Mouse (Mus musculus): ENCODE measurements at regions not wholly inside any gene's neighbourhood (a gene's known extent, or its start where the extent isn't known, plus 50 kb on each side); places are given as distances from the start of the nearest gene placed in this dataset.

DNA sequence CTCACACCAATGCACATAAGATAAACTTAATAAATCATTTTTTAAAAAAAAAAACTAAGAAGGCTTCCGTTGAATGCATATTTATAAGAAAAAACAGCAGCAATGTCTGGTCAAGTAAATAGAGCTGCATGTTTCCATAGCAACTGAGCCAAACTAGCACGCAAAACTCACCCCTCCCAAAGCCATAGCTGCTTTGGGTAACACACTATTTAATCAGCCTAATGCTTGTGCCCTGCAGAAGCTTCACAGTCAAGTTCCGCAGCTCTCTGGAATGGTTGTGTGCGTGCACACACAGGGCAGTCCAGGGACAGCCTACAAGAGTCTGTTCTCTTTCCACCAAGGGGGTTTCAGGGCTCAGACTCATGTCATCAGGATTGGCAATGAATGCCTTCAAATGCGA is 231.7 kb downstream of the Hlx start:
- peak; percentile 49 for DNase-seq (ENCODE audit: low spot score, missing footprints)
- Histone ChIP-seq H3K9me3 (ENCODE audit: control insufficient read depth, low read length) (no peaks in the 10 kb centered on the region), H3K4me1 (ENCODE audit: control insufficient read depth, insufficient read depth, low read length) (no peaks in the 10 kb centered on the region), H3K27me3 (ENCODE audit: control insufficient read depth, insufficient read depth, low read length) (no peaks in the 10 kb centered on the region), H3K36me3 (ENCODE audit: control insufficient read depth, insufficient read depth, low read length) (no peaks in the 10 kb centered on the region), H3K27ac (ENCODE audit: low read depth, low read length) (no peak overlapping the region), H3K4me2 (no peak overlapping the region), H3K4me3 (ENCODE audit: low read depth, low read length) (no peak overlapping the region), H3K9ac (ENCODE audit: low read length) (no peak overlapping the region)
- no peak for ATAC-seq (ENCODE audit: low FRiP score)
- WGBS = 71% methylated on average over 5 of the region's 5 CpGs

DNA sequence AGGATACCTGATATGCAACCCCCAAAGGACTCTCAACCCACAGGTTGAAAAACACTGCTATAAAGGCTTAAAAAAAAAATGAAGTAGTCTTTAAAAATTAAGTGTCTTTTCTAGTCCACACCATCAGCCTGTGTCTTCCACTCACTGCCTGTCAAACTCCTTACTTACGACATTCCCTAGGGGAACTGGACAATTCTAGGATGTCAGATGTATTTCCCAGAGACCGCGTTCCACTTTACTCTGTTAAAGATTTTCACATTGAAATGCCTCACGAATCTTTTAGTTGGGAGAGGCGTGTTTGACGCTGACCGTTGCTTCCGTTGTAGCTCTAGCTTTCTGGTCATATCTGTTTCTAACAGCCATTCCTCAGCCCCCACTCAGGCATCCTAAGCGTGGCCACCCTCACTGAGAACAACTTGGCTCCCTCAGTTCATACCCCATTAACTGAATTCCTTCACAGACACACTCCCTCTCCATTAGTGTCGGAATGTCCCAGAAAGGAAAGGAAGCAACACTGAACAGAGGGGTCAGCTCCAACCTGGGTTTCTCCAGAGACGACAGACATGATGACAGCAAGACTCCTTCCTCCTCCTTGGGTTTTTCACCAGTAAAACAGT is 233.4 kb downstream of the Hlx start:
- no peak for DNase-seq (ENCODE audit: low spot score, missing footprints)
- no peaks in the 10 kb centered on the region for H3K36me3 ChIP-seq (ENCODE audit: control insufficient read depth, insufficient read depth, low read length)
- H3K9me3 ChIP-seq (ENCODE audit: control insufficient read depth, low read length) = no peaks in the 10 kb centered on the region
- H3K4me3 ChIP-seq (ENCODE audit: low read depth, low read length) = no peak overlapping the region
- WGBS = 92% methylated on average over 11 of the region's 11 CpGs
- no peak overlapping the region for H3K27ac ChIP-seq (ENCODE audit: low read depth, low read length)
- no peaks in the 10 kb centered on the region for H3K4me1 ChIP-seq (ENCODE audit: control insufficient read depth, insufficient read depth, low read length)
- no peak for ATAC-seq (ENCODE audit: low FRiP score)
- H3K9ac ChIP-seq (ENCODE audit: low read length) = no peak overlapping the region
- H3K4me2 ChIP-seq = no peak overlapping the region
- no peaks in the 10 kb centered on the region for H3K27me3 ChIP-seq (ENCODE audit: control insufficient read depth, insufficient read depth, low read length)

DNA sequence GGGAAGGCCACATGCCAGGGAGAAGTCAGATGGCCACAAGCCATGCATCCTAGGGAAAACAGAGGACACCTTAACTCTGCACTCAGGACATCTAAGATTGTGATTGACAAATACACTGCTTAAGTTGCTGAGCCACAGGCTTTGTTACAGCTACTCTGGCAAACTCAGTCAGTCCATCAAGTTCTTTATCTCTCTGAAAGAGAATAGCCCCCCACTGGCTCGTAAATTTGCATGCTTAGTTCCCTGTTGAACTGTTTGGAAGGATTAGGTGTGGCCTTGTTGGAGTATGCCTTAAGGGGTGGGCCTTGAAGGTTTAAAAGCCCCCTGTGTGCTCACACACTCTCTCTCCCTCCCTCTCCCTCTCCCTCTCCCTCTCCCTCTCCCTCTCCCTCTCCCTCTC is 235.4 kb downstream of the Hlx start:
- 33% methylated on average over 1 of the region's 1 CpGs for WGBS
- no peak overlapping the region for H3K9ac ChIP-seq (ENCODE audit: low read length)
- no peak overlapping the region for H3K27ac ChIP-seq (ENCODE audit: low read depth, low read length)
- no peak overlapping the region for H3K4me3 ChIP-seq (ENCODE audit: low read depth, low read length)
- no peaks in the 10 kb centered on the region for H3K36me3 ChIP-seq (ENCODE audit: control insufficient read depth, insufficient read depth, low read length)
- DNase-seq (ENCODE audit: low spot score, missing footprints) (peak; percentile 82), ATAC-seq (ENCODE audit: low FRiP score) (no peak)
- H3K4me1 ChIP-seq (ENCODE audit: control insufficient read depth, insufficient read depth, low read length) = no peaks in the 10 kb centered on the region
- no peaks in the 10 kb centered on the region for H3K9me3 ChIP-seq (ENCODE audit: control insufficient read depth, low read length)
- H3K4me2 ChIP-seq = no peak overlapping the region
- H3K27me3 ChIP-seq (ENCODE audit: control insufficient read depth, insufficient read depth, low read length) = no peaks in the 10 kb centered on the region

DNA sequence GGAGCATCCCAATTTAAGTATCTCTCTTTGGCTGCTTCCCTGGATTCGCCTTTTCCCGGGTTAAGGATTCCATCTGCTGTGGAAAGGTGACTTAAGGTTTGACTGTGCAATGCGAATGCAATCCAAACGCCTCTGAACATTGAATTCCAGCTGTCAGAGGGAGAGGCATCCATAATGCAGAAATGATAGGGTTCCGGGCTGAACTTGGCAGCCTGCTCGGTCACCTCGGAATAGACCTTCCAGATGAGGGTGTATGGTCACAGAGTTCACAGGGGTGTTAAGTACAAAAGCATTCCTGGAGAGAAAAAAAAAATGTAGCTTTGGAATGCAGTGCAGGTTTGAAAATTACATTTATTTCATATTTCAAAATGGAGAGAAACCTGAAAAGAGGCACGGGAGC is 238.6 kb downstream of the Hlx start:
- H3K9me3 ChIP-seq (ENCODE audit: control insufficient read depth, low read length) = no peaks in the 10 kb centered on the region
- WGBS = 87% methylated on average over 8 of the region's 8 CpGs
- H3K27ac ChIP-seq (ENCODE audit: low read depth, low read length) = no peak overlapping the region
- H3K36me3 ChIP-seq (ENCODE audit: control insufficient read depth, insufficient read depth, low read length) = no peaks in the 10 kb centered on the region
- H3K4me3 ChIP-seq (ENCODE audit: low read depth, low read length) = no peak overlapping the region
- DNase-seq (ENCODE audit: low spot score, missing footprints) (no peak), ATAC-seq (ENCODE audit: low FRiP score) (no peak)
- H3K27me3 ChIP-seq (ENCODE audit: control insufficient read depth, insufficient read depth, low read length) = no peaks in the 10 kb centered on the region
- no peaks in the 10 kb centered on the region for H3K4me1 ChIP-seq (ENCODE audit: control insufficient read depth, insufficient read depth, low read length)
- H3K9ac ChIP-seq (ENCODE audit: low read length) = no peak overlapping the region
- H3K4me2 ChIP-seq = no peak overlapping the region

DNA sequence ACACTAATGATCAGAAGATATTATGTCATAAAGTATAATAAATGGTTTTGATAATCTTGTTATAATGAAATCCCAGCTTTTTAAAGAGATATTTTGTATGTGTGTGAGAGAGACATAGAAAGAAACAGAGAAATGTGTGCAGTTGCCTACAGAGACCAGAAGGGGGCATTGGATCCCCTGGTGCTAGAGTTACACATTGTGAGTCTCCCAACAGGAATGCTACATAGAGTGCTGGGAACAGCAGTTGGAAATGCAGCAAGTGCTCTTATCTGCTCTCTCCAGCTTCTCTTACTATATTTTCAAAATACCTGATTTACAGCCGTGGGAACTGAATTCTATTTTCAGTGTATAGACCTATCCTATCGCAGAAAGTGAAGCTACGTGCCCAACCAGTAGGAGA is 240.3 kb downstream of the Hlx start:
- Histone ChIP-seq H3K9me3 (ENCODE audit: control insufficient read depth, low read length) (no peaks in the 10 kb centered on the region), H3K9ac (ENCODE audit: low read length) (no peak overlapping the region), H3K36me3 (ENCODE audit: control insufficient read depth, insufficient read depth, low read length) (no peaks in the 10 kb centered on the region), H3K27ac (ENCODE audit: low read depth, low read length) (no peak overlapping the region), H3K4me3 (ENCODE audit: low read depth, low read length) (no peak overlapping the region), H3K27me3 (ENCODE audit: control insufficient read depth, insufficient read depth, low read length) (no peaks in the 10 kb centered on the region), H3K4me1 (ENCODE audit: control insufficient read depth, insufficient read depth, low read length) (no peaks in the 10 kb centered on the region), H3K4me2 (no peak overlapping the region)
- ATAC-seq (ENCODE audit: low FRiP score) = no peak
- DNase-seq (ENCODE audit: low spot score, missing footprints) = peak; percentile 68
- 85% methylated on average over 3 of the region's 3 CpGs for WGBS

DNA sequence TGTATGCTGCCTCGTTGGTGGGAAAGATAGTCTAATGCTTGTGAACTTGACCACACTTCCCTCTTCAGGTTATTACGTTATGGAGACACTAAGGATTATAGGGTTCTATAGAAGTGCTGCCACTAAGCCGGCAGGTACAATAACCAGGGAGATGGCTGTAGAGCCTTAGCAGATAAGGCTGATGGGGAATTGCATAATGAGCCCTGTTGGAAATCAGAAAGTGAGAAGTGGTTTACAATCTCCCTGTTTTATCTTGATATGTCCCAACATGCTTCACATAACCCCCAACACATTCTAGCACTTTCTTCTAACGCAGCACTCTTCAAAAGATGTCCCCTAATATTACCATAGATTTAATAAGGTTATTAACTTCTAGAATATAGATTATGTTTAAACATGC is 241.2 kb downstream of the Hlx start:
- ATAC-seq (ENCODE audit: low FRiP score) = no peak
- H3K9ac ChIP-seq (ENCODE audit: low read length) = no peak overlapping the region
- H3K4me1 ChIP-seq (ENCODE audit: control insufficient read depth, insufficient read depth, low read length) = no peaks in the 10 kb centered on the region
- no peaks in the 10 kb centered on the region for H3K36me3 ChIP-seq (ENCODE audit: control insufficient read depth, insufficient read depth, low read length)
- no peak overlapping the region for H3K4me3 ChIP-seq (ENCODE audit: low read depth, low read length)
- 81% methylated on average over 4 of the region's 4 CpGs for WGBS
- no peaks in the 10 kb centered on the region for H3K9me3 ChIP-seq (ENCODE audit: control insufficient read depth, low read length)
- DNase-seq (ENCODE audit: low spot score, missing footprints) = peak; percentile 66
- no peaks in the 10 kb centered on the region for H3K27me3 ChIP-seq (ENCODE audit: control insufficient read depth, insufficient read depth, low read length)
- H3K27ac ChIP-seq (ENCODE audit: low read depth, low read length) = no peak overlapping the region
- no peak overlapping the region for H3K4me2 ChIP-seq

DNA sequence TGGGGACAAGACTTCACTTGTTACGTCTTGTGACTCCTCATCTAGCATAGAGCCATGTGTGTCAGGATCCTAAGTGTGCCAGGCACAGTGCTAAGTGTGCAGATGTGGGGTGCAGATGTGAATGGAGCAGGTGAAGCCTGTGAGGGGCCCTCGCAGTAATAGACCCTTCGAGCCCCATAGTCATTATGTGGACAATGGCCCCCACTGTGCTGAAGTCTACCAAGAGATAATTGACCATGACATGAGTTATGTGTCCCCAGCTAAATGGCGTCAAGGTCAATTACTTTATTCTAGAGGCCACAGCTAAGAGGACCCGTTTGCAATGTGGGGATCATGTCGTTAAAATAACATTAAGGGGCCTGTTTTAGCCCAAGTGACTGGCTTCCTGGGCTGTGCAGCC is 245.0 kb downstream of the Hlx start:
- no peaks in the 10 kb centered on the region for H3K36me3 ChIP-seq (ENCODE audit: control insufficient read depth, insufficient read depth, low read length)
- H3K27me3 ChIP-seq (ENCODE audit: control insufficient read depth, insufficient read depth, low read length) = no peaks in the 10 kb centered on the region
- no peak overlapping the region for H3K4me2 ChIP-seq
- ATAC-seq (ENCODE audit: low FRiP score) (no peak), DNase-seq (ENCODE audit: low spot score, missing footprints) (peak; percentile 31)
- H3K4me1 ChIP-seq (ENCODE audit: control insufficient read depth, insufficient read depth, low read length) = no peaks in the 10 kb centered on the region
- WGBS = 64% methylated on average over 6 of the region's 6 CpGs
- H3K9ac ChIP-seq (ENCODE audit: low read length) = no peak overlapping the region
- no peak overlapping the region for H3K4me3 ChIP-seq (ENCODE audit: low read depth, low read length)
- H3K27ac ChIP-seq (ENCODE audit: low read depth, low read length) = no peak overlapping the region
- no peaks in the 10 kb centered on the region for H3K9me3 ChIP-seq (ENCODE audit: control insufficient read depth, low read length)

DNA sequence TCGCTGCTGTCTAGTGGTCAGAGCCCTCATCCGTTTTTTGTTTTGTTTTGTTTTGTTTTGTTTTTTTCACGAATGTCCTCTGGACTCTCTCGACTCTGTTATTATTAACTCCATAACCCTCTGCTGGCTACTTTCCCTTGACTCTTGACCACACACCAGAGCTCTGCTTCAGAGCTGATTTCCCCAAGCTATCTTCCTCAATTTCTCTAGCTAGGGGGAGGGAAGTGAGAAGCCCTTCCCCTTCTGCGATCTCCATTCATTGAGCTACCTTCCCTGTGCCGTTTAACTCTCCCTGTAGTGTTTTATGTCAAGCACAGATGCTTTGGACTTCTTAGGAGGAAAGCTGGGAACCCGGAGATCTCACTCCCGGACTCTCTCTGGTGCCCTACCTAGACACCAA is 247.6 kb downstream of the Hlx start:
- Histone ChIP-seq H3K9ac (ENCODE audit: low read length) (no peak overlapping the region), H3K4me1 (ENCODE audit: control insufficient read depth, insufficient read depth, low read length) (no peaks in the 10 kb centered on the region), H3K27ac (ENCODE audit: low read depth, low read length) (no peak overlapping the region), H3K4me3 (ENCODE audit: low read depth, low read length) (no peak overlapping the region), H3K36me3 (ENCODE audit: control insufficient read depth, insufficient read depth, low read length) (no peaks in the 10 kb centered on the region), H3K4me2 (no peak overlapping the region), H3K27me3 (ENCODE audit: control insufficient read depth, insufficient read depth, low read length) (no peaks in the 10 kb centered on the region), H3K9me3 (ENCODE audit: control insufficient read depth, low read length) (no peaks in the 10 kb centered on the region)
- ATAC-seq (ENCODE audit: low FRiP score) = no peak
- WGBS = 84% methylated on average over 8 of the region's 8 CpGs
- no peak for DNase-seq (ENCODE audit: low spot score, missing footprints)

DNA sequence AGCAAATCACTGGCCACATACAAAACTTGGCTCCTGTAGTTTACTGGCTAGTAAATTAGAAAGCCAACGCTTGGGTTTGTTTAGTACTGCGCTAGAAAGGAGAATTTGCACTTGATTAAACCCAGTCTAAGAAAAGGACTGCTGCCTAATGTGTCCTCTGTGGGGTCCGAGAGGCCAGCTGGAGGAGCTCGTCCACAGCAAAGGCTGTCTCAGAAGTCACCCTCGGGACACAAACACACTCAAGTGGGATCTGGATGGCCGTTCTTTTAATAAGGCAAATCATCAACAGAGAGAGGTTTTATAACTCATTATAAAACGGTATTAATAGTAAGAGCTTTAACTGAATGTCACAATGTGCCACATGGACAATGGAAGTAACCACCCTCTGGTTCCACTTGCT is 249.0 kb downstream of the Hlx start:
- no peak for ATAC-seq (ENCODE audit: low FRiP score)
- 82% methylated on average over 7 of the region's 7 CpGs for WGBS
- H3K9me3 ChIP-seq (ENCODE audit: control insufficient read depth, low read length) = no peaks in the 10 kb centered on the region

DNA sequence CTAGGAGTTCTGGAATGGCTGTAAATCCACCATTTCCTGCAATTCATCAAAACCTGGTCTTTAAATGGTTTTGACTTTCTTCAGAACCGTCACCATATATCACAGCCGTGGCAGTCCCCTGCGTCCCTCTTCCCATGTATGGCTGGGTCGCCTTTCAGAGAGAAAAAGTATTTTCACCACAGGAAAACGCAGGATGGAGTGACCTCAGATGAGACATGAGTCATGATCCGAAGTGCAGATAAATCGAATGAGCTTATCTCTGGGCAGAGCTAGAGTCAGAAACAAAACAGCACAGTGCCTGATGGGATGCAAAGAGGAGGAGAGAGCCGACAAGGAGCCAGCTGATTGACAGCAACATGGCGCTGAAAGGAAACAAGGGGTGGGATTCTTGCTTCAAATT is 250.4 kb downstream of the Hlx start:
- H3K27me3 ChIP-seq (ENCODE audit: control insufficient read depth, insufficient read depth, low read length) = no peaks in the 10 kb centered on the region
- H3K27ac ChIP-seq (ENCODE audit: low read depth, low read length) = no peak overlapping the region
- H3K9me3 ChIP-seq (ENCODE audit: control insufficient read depth, low read length) = no peaks in the 10 kb centered on the region
- no peaks in the 10 kb centered on the region for H3K4me1 ChIP-seq (ENCODE audit: control insufficient read depth, insufficient read depth, low read length)
- no peak overlapping the region for H3K4me3 ChIP-seq (ENCODE audit: low read depth, low read length)
- 88% methylated on average over 9 of the region's 9 CpGs for WGBS
- no peak overlapping the region for H3K4me2 ChIP-seq
- H3K36me3 ChIP-seq (ENCODE audit: control insufficient read depth, insufficient read depth, low read length) = no peaks in the 10 kb centered on the region
- H3K9ac ChIP-seq (ENCODE audit: low read length) = no peak overlapping the region
- DNase-seq (ENCODE audit: low spot score, missing footprints) (peak; percentile 61), ATAC-seq (ENCODE audit: low FRiP score) (no peak)

More for the DNA sequence above, 249.0 kb downstream of the Hlx start:
- H3K4me2 ChIP-seq = no peak overlapping the region
- H3K4me3 ChIP-seq (ENCODE audit: low read depth, low read length) = no peak overlapping the region
- no peaks in the 10 kb centered on the region for H3K27me3 ChIP-seq (ENCODE audit: control insufficient read depth, insufficient read depth, low read length)
- H3K9ac ChIP-seq (ENCODE audit: low read length) = no peak overlapping the region
- H3K4me1 ChIP-seq (ENCODE audit: control insufficient read depth, insufficient read depth, low read length) = no peaks in the 10 kb centered on the region
- no peak overlapping the region for H3K27ac ChIP-seq (ENCODE audit: low read depth, low read length)
- no peaks in the 10 kb centered on the region for H3K36me3 ChIP-seq (ENCODE audit: control insufficient read depth, insufficient read depth, low read length)
- DNase-seq (ENCODE audit: low spot score, missing footprints) = peak; percentile 66

All from midbrain, embryonic 11.5 days (tissue).